Mouse (Mus musculus): ENCODE results near the gene Col3a1. TPM values are rescaled to one million over a fixed set of nuclear protein-coding genes. Genes with fewer than 3 reads are reported as not detected.

Gene Col3a1
- polyA plus RNA-seq, 1 experiment = 1,652 TPM

GRCm38 (mm10) chr1:45381866-45382265 lies 70.5 kb downstream of the Col3a1 start:
- DNase-seq (ENCODE audit: low spot score) = no peak

Other genes starting within 250 kb of the Col3a1 start
- 65.3 and 90.3 TPM in 2 replicates for gene Col5a2, start 191.7 kb downstream of the Col3a1 start, polyA plus RNA-seq (2012; rRNA removed)

Measured in urinary bladder, adult 2 months (tissue).